In genomic region chr12:7587501-7587900, GRCm38 (mm10) we compare ENCODE assay signal across 14 mouse cellular contexts.
"Had no signal": no experiment of that assay in that cellular context is flagged by ENCODE, and none has a peak within 500 bp of the region (broad histone marks: within the 10 kb centered on the region; RNA-seq: fewer than 3 reads in every experiment).

No protein-coding gene starts in this region.

- DNase-seq: gastrocnemius, adult 2 months; gastrocnemius, postnatal 10 days; gastrocnemius, postnatal 25 days; heart, adult 18-20 months; heart, postnatal 10 days; heart, postnatal 4 days; kidney, adult 18-20 months; kidney, adult 8-10 months; kidney, postnatal 10 days; kidney, postnatal 25 days; kidney, postnatal 4 days; liver; liver, embryonic 13.5 days; liver, postnatal 0 days had no signal
